Mouse (Mus musculus) small intestine, adult 2 months (tissue): ENCODE measurements around the gene Sdhaf4.

Experiments
- CTCF ChIP-seq: fragments of 200-500 bp; IDR thresholded peaks from 2 replicates; pipeline ENCODE4 v1.5.1; 2012; ENCODE audit warnings: low read depth, mild to moderate bottlenecking, control low read depth, inconsistent platforms, low read length, moderate library complexity, mixed read lengths; ENCODE audit not compliant: insufficient replicate concordance, insufficient read length; ENCODE audit errors: extremely low read depth
- POLR2A ChIP-seq: fragments of 200-500 bp; IDR thresholded peaks from 2 replicates; pipeline ENCODE4 v1.6.1; 2012; ENCODE audit warnings: low read depth, mild to moderate bottlenecking, control low read depth, inconsistent platforms, low read length, moderate library complexity

DNA sequence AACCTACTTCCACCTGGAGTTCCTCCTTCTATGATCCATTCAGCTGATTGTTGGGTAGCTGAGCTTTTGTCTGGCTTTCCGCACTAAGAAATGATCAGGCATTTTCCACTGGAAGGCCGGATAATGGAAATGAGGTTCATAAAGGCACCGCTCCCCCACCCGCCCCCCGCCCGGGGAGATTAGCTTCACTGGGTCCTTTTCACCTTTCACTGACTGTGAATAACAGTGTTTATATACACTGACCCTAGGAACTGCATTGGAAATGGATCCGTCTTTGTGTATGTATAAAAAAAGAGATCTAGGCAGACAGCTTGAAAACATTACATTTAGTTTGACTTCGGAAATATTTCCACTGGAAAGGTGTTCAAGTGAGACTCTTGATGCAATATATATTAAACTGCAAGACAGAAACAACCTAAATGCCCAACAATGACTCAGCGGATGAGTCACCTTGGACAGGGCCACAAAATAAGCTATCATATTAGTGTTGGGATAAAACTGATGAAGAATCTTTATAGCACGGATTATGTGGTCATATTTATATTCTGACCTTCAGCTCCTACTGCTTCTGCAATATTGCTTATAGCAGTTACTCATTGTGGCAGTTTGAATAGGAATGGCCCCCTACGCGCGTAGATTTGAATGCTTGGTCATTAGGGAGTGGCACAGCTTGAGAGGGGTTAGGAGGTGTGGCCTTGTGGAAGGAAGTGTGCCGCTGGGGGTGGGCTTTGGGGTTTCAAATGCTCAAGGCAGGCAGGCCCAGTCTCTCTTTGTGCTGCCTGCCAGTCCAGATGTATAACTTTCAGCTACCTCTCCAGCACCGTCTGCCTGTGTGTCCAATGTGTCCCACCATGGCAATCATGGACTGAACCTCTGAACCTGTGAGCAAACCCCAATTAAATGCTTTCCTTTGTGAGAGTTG lies 56.4 kb downstream of the Sdhaf4 start:
- TF ChIP-seq POLR2A: no peak
- no peak for TF ChIP-seq CTCF
